Mouse (Mus musculus): ENCODE results near the gene Was. TPM values are rescaled to one million over a fixed set of nuclear protein-coding genes. Genes with fewer than 3 reads are reported as not detected.
"Not testable (repeated sequence)": the region's sequence is repeated elsewhere in the genome, so short reads cannot be mapped to it uniquely, and the experiment has no call there.

The Was gene
- polyA plus RNA-seq, 1 experiment from 2014 or later = 0.43 TPM

DNA sequence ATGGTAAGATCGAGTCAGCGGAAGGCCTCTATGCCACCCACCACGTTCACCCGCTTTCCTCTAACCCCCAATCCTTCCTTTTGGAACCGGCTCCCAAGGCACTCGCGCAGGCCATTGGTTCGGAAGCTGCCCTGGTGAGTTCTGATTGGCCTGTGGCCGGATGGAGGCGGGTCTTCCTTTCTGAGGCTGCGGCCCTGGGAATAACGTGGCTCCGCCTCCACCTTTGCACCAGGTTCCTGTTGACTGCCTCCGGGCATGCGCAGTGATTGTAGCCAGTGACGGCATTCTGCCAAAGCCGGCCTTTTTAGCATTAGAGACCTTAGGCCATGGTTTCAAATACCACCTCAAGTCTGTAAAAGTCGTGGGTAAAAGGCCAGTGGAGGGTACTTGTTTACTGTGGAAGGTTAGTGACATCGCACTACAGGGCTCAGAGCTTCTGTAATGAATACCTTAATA, 6.5 kb upstream of the Was start:
- ATAC-seq (ENCODE audit: insufficient read depth) = peak; percentile 95

DNA sequence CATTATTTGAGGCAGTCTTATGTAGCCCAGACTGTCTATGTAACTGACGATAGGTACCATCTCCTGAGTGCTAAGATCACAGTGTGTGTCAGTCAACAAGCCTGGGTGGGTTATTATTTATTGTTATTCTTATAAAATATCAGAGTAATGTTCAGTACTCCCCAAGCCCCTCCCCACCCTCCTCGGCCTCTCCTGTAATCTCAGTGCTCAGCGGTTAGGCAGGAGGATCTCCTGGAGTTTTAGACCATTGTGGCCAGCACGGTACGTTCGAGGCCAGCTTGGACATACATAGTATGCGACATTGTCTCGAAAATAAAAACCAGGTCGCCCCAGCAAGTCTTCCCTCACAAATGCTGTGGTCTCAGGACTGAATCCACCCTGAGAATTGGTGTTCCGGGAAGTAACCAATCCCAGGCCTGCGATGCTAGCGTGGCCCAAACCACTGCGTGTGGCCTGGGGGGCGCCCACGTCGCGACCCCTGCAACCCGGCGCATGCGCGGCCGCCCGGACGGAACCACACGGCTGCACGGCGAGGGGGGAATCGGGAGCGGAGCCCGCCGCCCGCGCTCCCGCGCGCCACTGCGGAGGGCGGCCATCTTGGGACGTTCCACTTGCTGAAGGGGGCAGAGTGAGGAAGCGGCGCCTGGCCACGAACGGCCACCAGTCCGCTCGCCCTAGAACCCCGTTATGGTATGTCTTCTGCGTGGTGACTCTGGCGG, 5.9 kb upstream of the Was start:
- H3K27ac ChIP-seq (ENCODE audit: low read depth) = not testable (repeated sequence)

More for the DNA sequence above, 6.5 kb upstream of the Was start:
- peak overlapping the region; percentile 51 for H3K4me2 ChIP-seq
- H3K36me3 ChIP-seq (ENCODE audit: insufficient read depth) = no peaks in the 10 kb centered on the region
- no peaks in the 10 kb centered on the region for H3K4me1 ChIP-seq (ENCODE audit: insufficient read depth)
- no peaks in the 10 kb centered on the region for H3K27me3 ChIP-seq (ENCODE audit: insufficient read depth, low read length)
- 7% methylated on average over 19 of the region's 19 CpGs for WGBS
- H3K4me3 ChIP-seq (ENCODE audit: low read depth, low read length) = peak overlapping the region; percentile 27
- TF ChIP-seq CTCF (IDR thresholded peaks at IDR 0.05; ENCODE audit: low read depth) = no peak
- H3K27ac ChIP-seq (ENCODE audit: low read depth) = 0 out of 2 replicates have a peak overlapping the region, but pooled peaks have one; percentile 2
- DNase-seq = peak; percentile 97
- H3K9me3 ChIP-seq (ENCODE audit: low read depth, low read length) = no peaks in the 10 kb centered on the region
- H3K9ac ChIP-seq = no peak overlapping the region

DNA sequence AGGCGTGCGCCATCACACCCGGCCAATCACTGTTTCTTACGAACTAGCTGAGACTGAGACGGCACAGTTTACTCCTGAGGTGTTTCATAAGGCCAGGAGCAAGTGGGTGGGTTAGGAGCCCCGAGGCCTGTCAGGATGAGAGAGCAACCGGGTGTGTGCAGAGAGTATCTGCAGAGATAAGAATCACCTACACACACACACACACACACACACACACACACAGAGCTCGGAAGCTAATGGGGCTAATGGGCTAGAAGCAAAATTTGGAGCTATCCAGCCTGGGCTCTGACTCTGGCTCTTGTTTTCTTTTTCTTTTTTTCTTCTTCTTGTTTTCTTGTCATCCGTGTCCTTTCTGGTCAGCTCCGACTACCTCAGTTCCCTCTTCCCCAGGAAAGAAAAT, 5.2 kb upstream of the Was start:
- no peak for DNase-seq
- ATAC-seq (ENCODE audit: insufficient read depth) = no peak

More for the DNA sequence above, 5.9 kb upstream of the Was start:
- not testable (repeated sequence) for H3K27me3 ChIP-seq (ENCODE audit: insufficient read depth, low read length); H3K9ac ChIP-seq; DNase-seq; H3K36me3 ChIP-seq (ENCODE audit: insufficient read depth); H3K9me3 ChIP-seq (ENCODE audit: low read depth, low read length); H3K4me1 ChIP-seq (ENCODE audit: insufficient read depth)
- WGBS = 10% methylated on average over 10 of the region's 48 CpGs
- Histone ChIP-seq H3K4me2 (peak overlapping the region; percentile 53), H3K4me3 (ENCODE audit: low read depth, low read length) (peak overlapping the region; percentile 27; the same call in 1 of the 2 replicates)
- ATAC-seq (ENCODE audit: insufficient read depth) = peak; percentile 95

DNA sequence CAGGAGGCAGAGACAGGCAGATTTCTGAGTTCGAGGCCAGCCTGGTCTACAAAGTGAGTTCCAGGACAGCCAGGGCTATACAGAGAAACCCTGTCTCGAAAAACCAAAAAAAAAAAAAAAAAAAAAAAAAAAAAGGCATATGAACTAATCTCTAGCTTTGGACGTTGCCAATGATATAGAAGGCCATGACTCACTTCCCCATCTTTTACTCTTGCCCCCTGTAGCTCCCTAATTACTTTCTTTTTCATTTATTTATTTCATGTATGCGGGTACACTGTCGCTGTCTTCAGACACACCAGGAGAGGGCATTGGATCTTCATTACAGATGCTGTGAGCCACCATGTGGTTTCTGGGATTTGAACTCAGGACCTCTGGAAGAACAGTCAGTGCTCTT, 653 bp upstream of the Was start:
- H3K36me3 ChIP-seq (ENCODE audit: insufficient read depth); DNase-seq; H3K4me2 ChIP-seq; H3K4me1 ChIP-seq (ENCODE audit: insufficient read depth); ATAC-seq (ENCODE audit: insufficient read depth); H3K9me3 ChIP-seq (ENCODE audit: low read depth, low read length); H3K27ac ChIP-seq (ENCODE audit: low read depth); H3K27me3 ChIP-seq (ENCODE audit: insufficient read depth, low read length); H3K9ac ChIP-seq; H3K4me3 ChIP-seq (ENCODE audit: low read depth, low read length): not testable (repeated sequence)
- 87% methylated on average over 4 of the region's 5 CpGs for WGBS

More for the DNA sequence above, 5.2 kb upstream of the Was start:
- Histone ChIP-seq H3K36me3 (ENCODE audit: insufficient read depth) (no peaks in the 10 kb centered on the region), H3K27me3 (ENCODE audit: insufficient read depth, low read length) (no peaks in the 10 kb centered on the region), H3K9me3 (ENCODE audit: low read depth, low read length) (no peaks in the 10 kb centered on the region), H3K4me1 (ENCODE audit: insufficient read depth) (no peaks in the 10 kb centered on the region), H3K4me2 (peak overlapping the region; percentile 53), H3K4me3 (ENCODE audit: low read depth, low read length) (peak overlapping the region; percentile 25; the same call in 1 of the 2 replicates), H3K27ac (ENCODE audit: low read depth) (no peak overlapping the region), H3K9ac (no peak overlapping the region)
- 71% methylated on average over 10 of the region's 10 CpGs for WGBS
- TF ChIP-seq CTCF (IDR thresholded peaks at IDR 0.05; ENCODE audit: low read depth) = no peak

DNA sequence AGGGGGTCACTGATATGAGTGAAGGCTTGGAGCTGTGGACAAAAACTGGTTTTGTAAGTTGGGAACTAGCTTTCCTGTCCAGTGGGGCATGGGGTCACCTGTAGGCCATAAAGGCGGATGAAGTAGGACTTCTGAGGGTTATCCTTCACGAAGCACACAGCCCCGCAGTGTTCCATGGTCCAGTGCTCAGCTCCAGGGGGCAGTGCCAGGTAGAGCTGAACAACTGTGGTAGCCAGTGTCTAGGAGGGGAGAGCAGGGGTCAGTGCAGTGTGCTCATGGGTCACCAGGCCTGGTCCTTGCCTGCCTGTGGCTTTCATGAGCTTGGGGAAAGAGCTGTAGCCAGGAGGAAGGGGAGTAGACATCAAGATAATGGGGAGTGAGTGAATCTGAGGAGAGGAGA, 552 bp downstream of the Was start:
- no peak for TF ChIP-seq CTCF (IDR thresholded peaks at IDR 0.05; ENCODE audit: low read depth)
- Histone ChIP-seq H3K27ac (ENCODE audit: low read depth) (no peak overlapping the region), H3K9ac (no peak overlapping the region), H3K27me3 (ENCODE audit: insufficient read depth, low read length) (no peaks in the 10 kb centered on the region), H3K9me3 (ENCODE audit: low read depth, low read length) (no peaks in the 10 kb centered on the region), H3K4me2 (no peak overlapping the region), H3K36me3 (ENCODE audit: insufficient read depth) (no peaks in the 10 kb centered on the region), H3K4me1 (ENCODE audit: insufficient read depth) (no peaks in the 10 kb centered on the region), H3K4me3 (ENCODE audit: low read depth, low read length) (no peak overlapping the region)
- ATAC-seq (ENCODE audit: insufficient read depth) (no peak), DNase-seq (no peak)
- 71% methylated on average over 3 of the region's 3 CpGs for WGBS

DNA sequence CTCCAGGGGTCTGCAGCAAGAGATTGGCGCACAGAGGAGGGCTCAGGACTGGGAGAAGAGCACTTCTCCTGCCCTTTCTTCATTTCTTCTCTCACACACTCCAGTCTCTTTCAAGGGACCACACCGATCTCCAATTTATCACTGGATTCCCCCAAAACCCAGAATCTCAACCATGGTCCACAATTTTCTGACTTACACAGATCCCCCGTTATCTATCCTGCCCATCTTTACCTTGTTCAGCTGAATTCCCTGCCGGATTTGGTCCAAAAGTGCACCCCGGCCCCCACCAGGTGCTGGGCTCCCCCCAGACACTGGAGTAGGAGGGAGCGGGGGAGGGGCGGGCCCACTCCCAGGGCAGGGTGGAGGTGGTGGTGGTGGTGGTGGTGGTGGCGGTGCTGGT, 4.7 kb downstream of the Was start:
- ATAC-seq (ENCODE audit: insufficient read depth) (no peak), DNase-seq (no peak)
- Histone ChIP-seq H3K27ac (ENCODE audit: low read depth) (no peak overlapping the region), H3K36me3 (ENCODE audit: insufficient read depth) (no peaks in the 10 kb centered on the region), H3K4me3 (ENCODE audit: low read depth, low read length) (no peak overlapping the region), H3K4me2 (no peak overlapping the region), H3K27me3 (ENCODE audit: insufficient read depth, low read length) (no peaks in the 10 kb centered on the region), H3K4me1 (ENCODE audit: insufficient read depth) (no peaks in the 10 kb centered on the region), H3K9ac (no peak overlapping the region), H3K9me3 (ENCODE audit: low read depth, low read length) (no peaks in the 10 kb centered on the region)
- no peak for TF ChIP-seq CTCF (IDR thresholded peaks at IDR 0.05; ENCODE audit: low read depth)
- WGBS = 79% methylated on average over 8 of the region's 8 CpGs

DNA sequence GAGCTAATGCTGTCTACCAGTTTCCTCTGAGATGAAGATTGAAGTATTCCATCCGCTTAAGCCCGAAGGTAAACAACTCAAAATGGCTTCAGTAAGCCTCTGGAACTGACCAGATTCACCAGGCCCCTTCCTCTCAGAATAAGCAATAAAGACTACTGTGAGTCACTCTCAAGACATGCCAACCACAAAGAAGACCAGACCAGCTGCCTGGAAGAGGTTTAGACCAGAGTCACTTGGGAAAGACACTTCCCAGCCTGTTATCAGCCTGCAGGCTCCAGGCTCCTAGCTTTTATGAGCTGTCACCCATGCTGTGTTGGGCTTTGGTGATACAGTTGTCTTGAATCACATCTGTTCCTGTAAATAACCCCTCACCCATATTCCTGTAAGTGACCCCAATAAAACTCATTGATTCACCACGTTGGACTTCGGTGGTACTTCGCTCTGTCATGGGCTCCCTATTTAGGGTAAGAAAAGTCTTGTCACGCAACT, 5.5 kb downstream of the Was start:
- Histone ChIP-seq H3K9me3 (ENCODE audit: low read depth, low read length) (no peaks in the 10 kb centered on the region), H3K9ac (no peak overlapping the region), H3K4me1 (ENCODE audit: insufficient read depth) (no peaks in the 10 kb centered on the region), H3K27ac (ENCODE audit: low read depth) (no peak overlapping the region), H3K27me3 (ENCODE audit: insufficient read depth, low read length) (no peaks in the 10 kb centered on the region), H3K4me3 (ENCODE audit: low read depth, low read length) (no peak overlapping the region), H3K36me3 (ENCODE audit: insufficient read depth) (no peaks in the 10 kb centered on the region), H3K4me2 (no peak overlapping the region)
- DNase-seq (no peak), ATAC-seq (ENCODE audit: insufficient read depth) (no peak)
- 79% methylated on average over 6 of the region's 6 CpGs for WGBS
- TF ChIP-seq CTCF (IDR thresholded peaks at IDR 0.05; ENCODE audit: low read depth) = no peak

Measured in lung, embryonic 14.5 days (tissue).